Comparison of ENCODE assay signal across 14 mouse cellular contexts in genomic region chr2:165371066-165371465, GRCm38 (mm10). TPM values are rescaled to one million over a fixed set of nuclear protein-coding genes. Genes with fewer than 3 reads are reported as not detected.
DNase-seq lines count a peak whose midpoint lies in the region.
"Had no signal": no experiment of that assay in that cellular context is flagged by ENCODE, and none has a peak within 500 bp of the region (broad histone marks: within the 10 kb centered on the region; RNA-seq: fewer than 3 reads in every experiment).

No protein-coding gene starts in this region.

- DNase-seq in embryo, embryonic 11 days = peak; percentile 29
- no peak for DNase-seq in embryo, embryonic 9.5 days (ENCODE audit: extremely low spot score)
- DNase-seq in right cerebral cortex, adult 18-20 months = peak; percentile 39
- no peak for DNase-seq in right cerebral cortex, postnatal 25 days
- DNase-seq in limb, embryonic 10.5 days (ENCODE audit: low spot score) = no peak
- DNase-seq in retina, postnatal 1 day = peak; percentile 75
- no peak for DNase-seq in thymus, postnatal 36 days
- no peak for DNase-seq in right cerebral cortex, postnatal 4 days
- DNase-seq: adrenal gland, adult 2 months; cerebellum, adult 18-20 months; heart, adult 2 months; layer of hippocampus, postnatal 36 days; lung, adult 2 months had no signal

- H3K4me3 ChIP-seq in limb, embryonic 10.5 days = peak overlapping the region; percentile 7; the same call in 1 of the 2 replicates
- H3K4me3 ChIP-seq: heart, adult 2 months had no signal

- H3K27ac ChIP-seq in limb, embryonic 10.5 days = no peak overlapping the region
- H3K27ac ChIP-seq: heart, adult 2 months; stomach, postnatal 0 days had no signal

- H3K36me3 ChIP-seq in limb, embryonic 10.5 days = peaks cover 20% of the 10 kb centered on the region

- 35% methylated on average over 3 of the region's 3 CpGs for WGBS in limb, embryonic 10.5 days

- H3K9me3 ChIP-seq in limb, embryonic 10.5 days (replicated peaks) = no peaks in the 10 kb centered on the region

- H3K27me3 ChIP-seq in limb, embryonic 10.5 days (ENCODE audit: low read depth, poor library complexity, severe bottlenecking) = peaks cover 36% of the 10 kb centered on the region

- peaks cover 21% of the 10 kb centered on the region for H3K4me1 ChIP-seq in limb, embryonic 10.5 days

RNA-seq across cellular contexts. Expression of gene Zfp663, which starts 2.5 kb away (rescaled TPM):
- 0.64 and 1.3 TPM in 2 replicates for polyA plus RNA-seq in limb, embryonic 10.5 days (2016; fragmentation: Nextera tagmentation; extraction: Ambion mirVana)
- polyA plus RNA-seq: adrenal gland, adult 2 months; heart, adult 2 months had no signal

RNA-seq across cellular contexts. Expression of gene Zfp334, which starts 17.0 kb away (rescaled TPM):
- 18.8 and 20.2 TPM in 2 replicates for polyA plus RNA-seq in limb, embryonic 10.5 days (2016; fragmentation: Nextera tagmentation; extraction: Ambion mirVana)

RNA-seq across cellular contexts. Expression of gene Ocstamp, which starts 29.1 kb away (rescaled TPM):
- polyA plus RNA-seq in limb, embryonic 10.5 days (2016; fragmentation: Nextera tagmentation; extraction: Ambion mirVana) = 0.10 TPM in 2 replicates

RNA-seq across cellular contexts. Expression of gene Elmo2, which starts 44.8 kb away (rescaled TPM):
- 76.9 and 94.2 TPM in 2 replicates for polyA plus RNA-seq in limb, embryonic 10.5 days (2016; fragmentation: Nextera tagmentation; extraction: Ambion mirVana)

Comparison
In these comparisons a context has a peak if more than half of its experiments do, and no peak if none do; other contexts are left out.
1. DNase-seq: peak in embryo, embryonic 11 days (single experiment), right cerebral cortex, adult 18-20 months (single experiment) and retina, postnatal 1 day (single experiment); none in embryo, embryonic 9.5 days (single experiment), right cerebral cortex, postnatal 25 days (single experiment), limb, embryonic 10.5 days (single experiment), thymus, postnatal 36 days (0 of 2) and right cerebral cortex, postnatal 4 days (single experiment).